Mouse (Mus musculus) brain, embryonic 18.5 days (tissue): ENCODE measurements around the gene Oscp1.
"Not testable (repeated sequence)": the region's sequence is repeated elsewhere in the genome, so short reads cannot be mapped to it uniquely, and the experiment has no call there.

Experiments used
- DNase-seq: peaks from one replicate; pipeline ENCODE4 v3.0.0-alpha.2; 2012; ENCODE audit warnings: low read depth, low spot score

The Oscp1 gene

GRCm38 (mm10) chr4:126083021-126083420 is 24.7 kb downstream of the Oscp1 start:
- no peak for DNase-seq

- no peak for DNase-seq
Measured at GRCm38 (mm10) chr4:126084382-126084781, 26.0 kb downstream of the Oscp1 start.

DNA sequence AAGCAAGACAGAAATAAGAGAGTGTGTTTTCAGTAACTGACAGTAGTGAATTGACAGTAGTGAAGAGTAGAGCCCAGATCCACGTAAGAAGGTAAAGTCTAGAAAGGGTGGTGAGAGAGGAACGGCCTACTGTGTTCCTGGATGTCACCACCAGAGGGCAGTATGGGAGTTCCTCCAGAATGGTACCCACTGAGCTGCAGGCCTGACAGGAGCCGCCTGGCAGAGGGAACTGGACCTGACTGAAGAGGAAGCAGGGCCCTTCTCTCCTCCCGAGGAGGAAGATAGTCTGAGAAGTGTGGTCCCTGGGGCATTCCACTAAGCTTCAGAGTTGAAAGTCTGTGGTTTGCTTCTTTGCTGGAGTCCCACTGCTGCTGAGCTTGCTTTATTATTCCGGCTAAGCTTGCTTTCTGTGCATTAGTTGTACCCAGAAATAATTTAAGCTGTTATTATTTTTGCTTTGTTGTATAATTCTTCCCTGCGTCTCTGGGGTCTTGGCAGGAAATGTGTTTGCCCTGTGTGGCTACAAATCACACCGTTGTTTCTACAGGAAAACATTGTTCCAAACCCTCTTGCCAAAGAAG is 27.7 kb downstream of the Oscp1 start:
- DNase-seq, result no peak

- no peak for DNase-seq
Measured at GRCm38 (mm10) chr4:126090101-126090847, 31.9 kb downstream of the Oscp1 start.

- no peak for DNase-seq
Measured at GRCm38 (mm10) chr4:126090848-126091124, 32.4 kb downstream of the Oscp1 start.

GRCm38 (mm10) chr4:126091873-126092272 is 33.5 kb downstream of the Oscp1 start:
- no peak for DNase-seq

GRCm38 (mm10) chr4:126095622-126096430 is 37.5 kb downstream of the Oscp1 start:
- not testable (repeated sequence) for DNase-seq

- peak; percentile 93 for DNase-seq
Measured at GRCm38 (mm10) chr4:126096464-126097111, 38.2 kb downstream of the Oscp1 start, which contains the start of gene Lsm10. Gene Lsm10 (plus strand): TSS chr4:126096623.

- DNase-seq, result no peak
Measured at GRCm38 (mm10) chr4:126097711-126098253, 39.4 kb downstream of the Oscp1 start.

DNA sequence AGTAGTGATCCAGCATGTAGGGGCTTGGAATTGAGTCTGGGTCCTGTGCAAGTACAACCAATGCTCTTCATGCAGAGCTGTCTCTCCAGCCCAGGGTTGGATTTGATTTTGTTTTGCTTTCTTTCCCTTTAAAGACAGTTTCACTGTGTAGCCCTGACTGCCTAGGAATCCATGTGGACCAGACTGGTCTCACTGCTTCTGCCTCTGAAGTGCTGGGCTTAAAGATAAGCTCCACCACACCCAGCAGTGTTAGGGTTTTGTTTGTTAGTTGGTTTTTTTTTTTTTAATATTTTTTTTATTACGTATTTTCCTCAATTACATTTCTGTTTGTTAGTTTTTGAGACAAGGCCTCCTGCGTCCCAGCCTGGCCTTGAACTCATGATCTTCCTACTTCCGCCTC is 41.0 kb downstream of the Oscp1 start:
- DNase-seq, result no peak

DNA sequence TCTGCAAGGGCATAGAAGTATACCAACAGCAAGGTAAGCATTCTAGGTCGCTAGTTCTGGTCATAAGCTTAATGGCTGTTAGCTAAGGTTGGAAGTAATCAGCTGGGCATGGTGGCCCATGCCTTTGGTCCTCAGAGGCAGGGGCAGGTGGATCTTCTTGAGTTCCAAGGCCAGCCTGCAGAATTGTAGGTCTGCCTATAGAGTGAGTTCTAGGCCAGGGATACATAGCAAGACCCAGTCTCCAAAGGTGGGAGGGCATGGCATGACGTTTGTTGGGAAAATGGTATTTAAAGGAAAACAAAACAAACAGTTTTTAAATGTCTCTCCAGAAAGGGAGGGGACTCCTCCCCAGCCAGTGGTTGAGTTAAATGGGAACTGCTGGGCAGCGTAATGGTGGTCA is 42.4 kb downstream of the Oscp1 start:
- no peak for DNase-seq

- DNase-seq, result no peak
Measured at GRCm38 (mm10) chr4:126102061-126102841, 43.9 kb downstream of the Oscp1 start.

GRCm38 (mm10) chr4:126103057-126103581 is 44.8 kb downstream of the Oscp1 start:
- DNase-seq, result no peak

- peak; percentile 95 for DNase-seq
Measured at GRCm38 (mm10) chr4:126103590-126104068, 45.3 kb downstream of the Oscp1 start, which contains the start of gene Stk40. Gene Stk40 (plus strand): TSS chr4:126103957.

DNA sequence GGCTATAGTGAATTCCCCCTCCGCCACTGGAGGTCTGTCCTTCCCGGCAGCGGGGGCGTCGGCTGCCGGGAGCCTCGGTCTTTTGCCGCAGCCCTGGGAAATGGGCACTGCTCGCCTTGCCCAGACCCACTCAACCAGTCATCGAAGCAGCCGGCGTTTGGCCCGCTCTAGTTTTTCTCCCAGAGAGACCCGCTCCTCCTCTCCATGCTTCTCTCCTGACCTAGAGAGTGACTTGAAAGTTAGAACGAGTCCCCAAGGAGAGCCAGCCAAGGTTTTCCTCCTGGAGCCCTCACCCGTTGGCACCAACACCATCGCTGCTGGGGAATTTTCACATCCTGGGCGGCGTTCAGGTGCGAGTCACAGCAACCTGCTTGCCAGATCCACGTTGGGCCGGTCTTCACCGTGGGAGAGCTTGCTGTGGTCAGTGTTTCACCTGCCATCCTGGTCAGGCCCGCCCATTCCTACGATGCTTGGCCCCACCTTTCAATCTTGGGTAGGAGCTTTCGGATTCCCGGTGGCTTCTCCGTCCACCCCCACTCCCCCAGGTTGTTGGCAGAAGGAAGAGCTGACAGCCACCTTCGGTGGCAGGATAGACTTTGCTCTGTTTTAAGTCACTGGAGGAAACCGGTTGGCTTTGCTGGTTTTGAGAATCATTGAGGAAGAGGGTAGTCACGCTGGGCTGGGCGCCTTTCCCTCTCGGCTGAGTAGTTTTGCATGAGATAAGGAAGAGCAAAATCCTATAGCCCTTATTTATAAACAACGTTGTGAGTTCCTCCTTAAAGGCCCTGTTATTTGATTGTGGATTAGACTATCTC is 46.1 kb downstream of the Oscp1 start:
- DNase-seq, result no peak

GRCm38 (mm10) chr4:126105131-126105783 is 46.9 kb downstream of the Oscp1 start:
- DNase-seq, result no peak

DNA sequence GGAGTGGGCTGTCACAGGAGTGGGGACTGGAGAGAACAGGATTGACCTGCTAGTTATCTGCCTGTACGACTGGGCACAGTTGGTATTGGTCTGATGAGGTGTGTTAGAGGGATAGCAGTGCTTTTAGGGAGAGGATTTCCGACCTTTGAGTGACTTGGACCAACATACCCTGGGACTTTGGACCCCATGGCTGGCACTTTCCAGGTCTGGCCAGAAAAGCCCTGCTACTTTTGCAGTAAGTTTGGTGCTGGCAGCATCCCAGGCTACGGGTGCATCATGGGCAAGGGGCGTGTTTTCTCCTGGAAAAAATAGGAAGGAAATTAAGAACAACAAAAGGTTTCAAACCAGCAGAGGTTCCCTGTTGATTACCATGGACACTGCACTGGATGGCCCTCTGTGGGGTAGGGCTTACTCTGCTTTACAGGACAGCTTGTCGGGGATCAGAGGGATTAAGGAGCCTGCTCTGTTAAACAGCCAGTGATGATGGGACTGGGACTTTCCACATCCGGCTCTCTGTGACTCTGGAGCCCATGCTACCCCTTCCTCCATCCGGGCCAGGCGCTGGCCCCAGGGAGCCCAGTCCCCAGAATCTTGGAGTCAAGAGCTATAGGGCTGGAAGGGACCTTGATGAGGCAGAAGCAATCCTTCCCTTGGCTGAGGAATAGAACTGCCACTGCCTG is 49.8 kb downstream of the Oscp1 start:
- no peak for DNase-seq

DNA sequence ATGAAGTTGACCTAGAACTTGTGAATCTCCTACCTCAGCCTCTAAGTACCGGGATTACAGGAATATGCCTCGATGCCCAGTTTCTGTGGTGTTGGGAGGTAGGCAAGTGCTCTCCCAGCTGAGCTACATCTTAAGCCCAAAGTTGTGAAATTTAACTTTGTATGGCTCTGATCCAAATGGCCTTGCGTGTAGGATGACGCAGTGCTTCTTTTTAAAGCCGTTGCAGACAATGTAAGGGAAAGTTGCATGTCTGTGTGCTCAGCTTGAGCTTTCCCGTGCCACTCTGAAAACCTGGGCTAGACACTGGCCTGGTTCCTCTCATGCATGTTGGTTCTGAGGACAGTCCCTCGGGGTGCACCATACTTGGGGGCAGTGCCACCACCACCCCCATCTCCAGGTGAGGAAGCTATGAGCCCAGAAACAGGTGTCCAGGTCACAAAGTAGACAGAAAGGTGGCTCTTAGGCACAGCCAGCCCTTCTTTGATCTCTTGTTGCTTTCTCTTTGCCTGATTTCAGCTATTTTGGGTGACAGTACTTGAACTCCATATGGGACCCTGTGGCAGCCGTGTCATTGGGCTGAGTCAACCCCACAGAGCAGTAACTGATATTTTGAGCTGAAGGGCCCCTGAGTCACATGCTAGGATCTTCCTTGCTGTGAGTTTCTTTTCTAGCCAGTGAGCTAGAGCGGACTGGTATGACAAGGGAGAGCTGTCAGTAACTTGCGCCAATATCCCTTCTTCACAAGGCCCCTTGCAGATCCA is 51.4 kb downstream of the Oscp1 start:
- DNase-seq, result no peak
